In genomic region chr11:11948321-11948987, GRCm38 (mm10) we compare ENCODE assay signal across 11 mouse cellular contexts. TPM values are rescaled to one million over a fixed set of nuclear protein-coding genes. Genes with fewer than 3 reads are reported as not detected.
DNase-seq lines count a peak whose midpoint lies in the region; ATAC-seq lines count a peak whose summit lies in the region.
"Had no signal": no experiment of that assay in that cellular context is flagged by ENCODE, and none has a peak within 500 bp of the region (broad histone marks: within the 10 kb centered on the region; RNA-seq: fewer than 3 reads in every experiment).

No protein-coding gene starts in this region.

- peaks cover 41% of the 10 kb centered on the region for H3K4me1 ChIP-seq in lung, embryonic 15.5 days

- no peak overlapping the region for H3K4me2 ChIP-seq in lung, embryonic 15.5 days

- 29% methylated on average over 9 of the region's 9 CpGs for WGBS in lung, embryonic 15.5 days

- peaks cover 49% of the 10 kb centered on the region for H3K36me3 ChIP-seq in lung, embryonic 15.5 days

- DNase-seq in heart, adult 11 months: peak; percentile 75
- DNase-seq in heart, adult 9 months (ENCODE audit: low spot score in 2 of 2): no peak
- no peak for DNase-seq in lung, postnatal 25 days (ENCODE audit: low spot score)
- DNase-seq in embryo, embryonic 9.5 days (ENCODE audit: extremely low spot score): peak; percentile 41
- peak; percentile 33 for DNase-seq in liver
- DNase-seq in cerebellum, adult 18-20 months: no peak
- no peak for DNase-seq in cerebellum, adult 8-10 months
- DNase-seq: cerebellum, adult 2 months had no signal

- no peak overlapping the region for H3K9ac ChIP-seq in lung, embryonic 15.5 days

- peak overlapping the region; percentile 89 for H3K27ac ChIP-seq in lung, embryonic 15.5 days
- H3K27ac ChIP-seq: macrophage had no signal

- H3K4me3 ChIP-seq in lung, embryonic 15.5 days: no peak overlapping the region

- H3K27me3 ChIP-seq in lung, embryonic 15.5 days: no peaks in the 10 kb centered on the region

- peak; percentile 69 for ATAC-seq in lung, embryonic 15.5 days (ENCODE audit: borderline replicate concordance, extremely low read depth, low FRiP score, low TSS enrichment)
- ATAC-seq: activated CD4-positive, CD25-positive, alpha-beta regulatory T cell, adult 4 months had no signal

- no peaks in the 10 kb centered on the region for H3K9me3 ChIP-seq in lung, embryonic 15.5 days

RNA-seq across cellular contexts. Expression of gene Ddc, which starts 50.5 kb away (rescaled TPM):
- polyA plus RNA-seq in lung, embryonic 15.5 days (2015; fragmentation: Nextera tagmentation; extraction: Ambion mirVana): 15.4 and 16.4 TPM in 2 replicates
- polyA plus RNA-seq: macrophage had no signal

Comparison
In these comparisons a context has a peak if more than half of its experiments do, and no peak if none do; other contexts are left out.
1. DNase-seq: peak in heart, adult 11 months (single experiment), embryo, embryonic 9.5 days (single experiment) and liver (single experiment); none in heart, adult 9 months (0 of 2), lung, postnatal 25 days (single experiment), cerebellum, adult 18-20 months (0 of 2) and cerebellum, adult 8-10 months (single experiment).